Mouse (Mus musculus) hematopoietic stem cell, adult 5-6 weeks (primary cell): Measurements from ENCODE around the gene Agap1. TPM values are rescaled to one million over a fixed set of nuclear protein-coding genes. Genes with fewer than 3 reads are reported as not detected.

Experiments
- ATAC-seq, 2 experiments: fragments of 125-278 bp in 1 of 2; replicated peaks in 1 of 2; 2 replicates each; pipeline ENCODE4 v1.8.0; 2016 to 2017; ENCODE audit warnings: inconsistent platforms in 2 of 2, mild to moderate bottlenecking in 2 of 2, moderate number of reproducible peaks in 2 of 2, low read depth in 1 of 2, moderate TSS enrichment in 1 of 2; ENCODE audit not compliant: low FRiP score in 2 of 2, poor library complexity in 2 of 2, severe bottlenecking in 2 of 2, insufficient read depth in 1 of 2, low TSS enrichment in 1 of 2
- total RNA-seq: library from RNA; stranded (forward); fragments of 172-1452, 232-1000 nt; gene quantifications from 2 replicates; pipeline ENCODE4 v1.2.3, GENCODE M21; 2017

Agap1 gene
- total RNA-seq, 1 experiment from 2014 or later: 8.4 TPM

- no peak for ATAC-seq
These were observed 486.4 kb downstream of the Agap1 start for GRCm38 (mm10) chr1:89940961-89941524.

GRCm38 (mm10) chr1:89941701-89942381 lies 487.2 kb downstream of the Agap1 start:
- no peak for ATAC-seq

GRCm38 (mm10) chr1:89942395-89942976 lies 487.9 kb downstream of the Agap1 start:
- no peak for ATAC-seq

- peak; percentile 59 to 63; a peak in 3 of 4 replicates for ATAC-seq
These were observed 488.6 kb downstream of the Agap1 start for GRCm38 (mm10) chr1:89943202-89943601.
